Mouse (Mus musculus) embryonic facial prominence, embryonic 13.5 days (tissue): Measurements from ENCODE around the gene Tmem51. TPM values are rescaled to one million over a fixed set of nuclear protein-coding genes. Genes with fewer than 3 reads are reported as not detected.

Source experiments
- ATAC-seq: fragments of 200-750 bp; cut with Nextera tagmentation; 2 replicates; pipeline ENCODE4 v1.8.0; 2017; ENCODE audit warnings: low read depth; ENCODE audit not compliant: insufficient number of reproducible peaks, insufficient read depth, low FRiP score, low TSS enrichment
- H3K27ac ChIP-seq: fragments of 300-500 bp; sonication (generic); 2 replicates; pipeline ENCODE4 v1.5.1; 2015; ENCODE audit warnings: moderate library complexity, mild to moderate bottlenecking, inconsistent platforms
- H3K27me3 ChIP-seq: fragments of 300-500 bp; sonication (generic); 2 replicates; pipeline ENCODE4 v1.6.1; 2015; ENCODE audit warnings: mild to moderate bottlenecking, inconsistent platforms
- H3K36me3 ChIP-seq: fragments of 300-500 bp; sonication (generic); 2 replicates; pipeline ENCODE4 v1.6.1; 2015; ENCODE audit warnings: mild to moderate bottlenecking, inconsistent platforms
- H3K4me1 ChIP-seq: fragments of 300-500 bp; sonication (generic); 2 replicates; pipeline ENCODE4 v1.6.1; 2015; ENCODE audit warnings: inconsistent platforms
- H3K4me2 ChIP-seq: fragments of 300-500 bp; sonication (generic); 2 replicates; pipeline ENCODE4 v1.6.1; 2015; ENCODE audit warnings: moderate library complexity, mild to moderate bottlenecking, inconsistent platforms
- H3K4me3 ChIP-seq: fragments of 300-500 bp; sonication (generic); 2 replicates; pipeline ENCODE4 v1.5.1; 2015; ENCODE audit warnings: mild to moderate bottlenecking, inconsistent platforms
- H3K9ac ChIP-seq: fragments of 300-500 bp; sonication (generic); 2 replicates; pipeline ENCODE4 v1.6.1; 2015; ENCODE audit warnings: mild to moderate bottlenecking, inconsistent platforms
- H3K9me3 ChIP-seq: fragments of 300-500 bp; sonication (generic); 2 replicates; pipeline ENCODE4 v1.6.1; 2016; ENCODE audit warnings: inconsistent platforms
- WGBS: fragments of 180-500 bp; shearing (Covaris S2); methylation state at CpG from one replicate; pipeline ENCODE4 v1.1.7; 2015; ENCODE audit warnings: mixed read lengths; 5-methylcytosine and 5-hydroxymethylcytosine counted together
- polyA plus RNA-seq: library from polyadenylated mRNA; unstranded; fragments of >200 nt; fragmentation: Nextera tagmentation; extraction: Ambion mirVana; gene quantifications from 2 replicates; pipeline ENCODE4 v1.2.1, GENCODE M21; 2015

The Tmem51 gene
- 13.9 and 14.2 TPM in 2 replicates for polyA plus RNA-seq

DNA sequence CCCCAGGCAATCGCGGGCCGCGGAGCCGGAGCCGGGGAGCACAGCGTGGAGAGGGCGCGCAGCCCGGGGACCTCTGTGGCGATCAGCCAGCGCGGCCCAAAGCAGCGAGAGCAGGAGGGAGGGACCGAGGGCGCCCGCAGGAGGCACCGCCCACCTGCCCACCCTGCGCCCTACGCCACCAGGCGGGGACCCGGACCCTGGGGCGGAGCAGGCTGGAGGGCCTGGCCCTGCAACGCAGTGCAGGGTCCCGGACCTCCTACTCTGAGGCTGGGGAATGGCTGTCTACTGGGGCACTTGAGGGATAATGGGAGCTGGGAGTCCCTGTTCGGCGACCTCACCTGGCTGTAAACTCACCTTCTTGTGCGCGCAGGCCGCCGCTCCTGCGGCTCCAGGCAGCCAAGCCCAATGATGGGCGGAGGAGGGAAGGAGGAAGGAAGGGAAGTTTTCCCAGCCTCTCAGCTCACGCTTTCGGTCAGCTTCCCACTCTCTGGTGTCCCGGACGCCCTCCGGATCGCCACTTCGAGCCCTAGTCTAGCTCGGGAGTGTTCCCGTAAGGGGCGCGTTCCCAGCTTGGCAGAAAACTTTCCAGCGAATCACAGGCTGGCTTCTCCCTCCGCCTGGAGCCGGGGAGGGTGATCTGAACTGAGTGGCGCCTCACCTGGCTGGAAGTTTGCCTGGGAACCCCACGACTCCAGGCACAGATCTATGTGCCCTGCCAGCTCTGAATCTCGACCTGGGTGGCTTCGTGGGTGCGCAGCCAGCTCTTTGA is at the start of gene Tmem51:
TSS of gene Tmem51 (minus strand) at position 174 of the 769 bp plus-strand sequence.
- under 1% methylated on average over 52 of the region's 52 CpGs for WGBS
- Histone ChIP-seq H3K4me2 (peak within 1 kb of the TSS; percentile 95), H3K4me3 (peak within 1 kb of the TSS; percentile 72), H3K27ac (peak within 1 kb of the TSS; percentile 78), H3K36me3 (no peaks in the 10 kb centered on the region), H3K9ac (peak within 1 kb of the TSS; percentile 79), H3K9me3 (no peaks in the 10 kb centered on the region), H3K4me1 (peaks cover 48% of the 10 kb centered on the region), H3K27me3 (peaks cover 15% of the 10 kb centered on the region; the same call in 1 of the 2 replicates)
- peak; percentile 82 for ATAC-seq

- Histone ChIP-seq H3K4me3 (no peak overlapping the region), H3K9me3 (no peaks in the 10 kb centered on the region), H3K4me2 (no peak overlapping the region), H3K27ac (peak overlapping the region; percentile 66), H3K27me3 (no peaks in the 10 kb centered on the region), H3K9ac (no peak overlapping the region), H3K36me3 (no peaks in the 10 kb centered on the region), H3K4me1 (peaks cover 35% of the 10 kb centered on the region)
- WGBS = 33% methylated on average over 5 of the region's 5 CpGs
- ATAC-seq = no peak
These were observed 46.1 kb upstream of the Tmem51 start for GRCm38 (mm10) chr4:142130162-142130561.

GRCm38 (mm10) chr4:142127275-142127788 is 43.2 kb upstream of the Tmem51 start:
- no peak for ATAC-seq
- WGBS = 85% methylated on average over 6 of the region's 6 CpGs
- Histone ChIP-seq H3K4me3 (no peak overlapping the region), H3K9ac (no peak overlapping the region), H3K36me3 (no peaks in the 10 kb centered on the region), H3K4me2 (no peak overlapping the region), H3K9me3 (no peaks in the 10 kb centered on the region), H3K27ac (no peak overlapping the region), H3K27me3 (no peaks in the 10 kb centered on the region), H3K4me1 (peaks cover 35% of the 10 kb centered on the region)

- no peak overlapping the region for H3K9ac ChIP-seq
- no peak for ATAC-seq
- H3K9me3 ChIP-seq = no peaks in the 10 kb centered on the region
- no peak overlapping the region for H3K4me2 ChIP-seq
- H3K4me1 ChIP-seq = peaks cover 32% of the 10 kb centered on the region
- no peak overlapping the region for H3K27ac ChIP-seq
- 70% methylated on average over 10 of the region's 10 CpGs for WGBS
- no peaks in the 10 kb centered on the region for H3K27me3 ChIP-seq
- no peak overlapping the region for H3K4me3 ChIP-seq
- H3K36me3 ChIP-seq = no peaks in the 10 kb centered on the region
These were observed 42.7 kb upstream of the Tmem51 start for GRCm38 (mm10) chr4:142126641-142127274.

- Histone ChIP-seq H3K9ac (no peak overlapping the region), H3K9me3 (no peaks in the 10 kb centered on the region), H3K36me3 (no peaks in the 10 kb centered on the region), H3K27me3 (no peaks in the 10 kb centered on the region), H3K27ac (0 out of 2 replicates have a peak overlapping the region, but pooled peaks have one; percentile 16), H3K4me1 (peaks cover 40% of the 10 kb centered on the region), H3K4me3 (no peak overlapping the region), H3K4me2 (no peak overlapping the region)
- ATAC-seq = no peak
- 22% methylated on average over 1 of the region's 1 CpGs for WGBS
These were observed 37.1 kb upstream of the Tmem51 start for GRCm38 (mm10) chr4:142121164-142121563.

GRCm38 (mm10) chr4:142118522-142118921 is 34.4 kb upstream of the Tmem51 start:
- H3K27me3 ChIP-seq = no peaks in the 10 kb centered on the region
- WGBS = 12% methylated on average over 7 of the region's 7 CpGs
- no peaks in the 10 kb centered on the region for H3K9me3 ChIP-seq
- peak overlapping the region; percentile 64 for H3K27ac ChIP-seq
- H3K4me1 ChIP-seq = peaks cover 38% of the 10 kb centered on the region
- 0 out of 2 replicates have a peak overlapping the region, but pooled peaks have one; percentile 21 for H3K9ac ChIP-seq
- H3K4me3 ChIP-seq = no peak overlapping the region
- H3K4me2 ChIP-seq = 0 out of 2 replicates have a peak overlapping the region, but pooled peaks have one; percentile 9
- H3K36me3 ChIP-seq = no peaks in the 10 kb centered on the region
- 0 out of 2 replicates have a peak, but pooled peaks have one; percentile 45 for ATAC-seq

GRCm38 (mm10) chr4:142117993-142118392 is 33.9 kb upstream of the Tmem51 start:
- no peak for ATAC-seq
- no peak overlapping the region for H3K9ac ChIP-seq
- H3K27ac ChIP-seq = peak overlapping the region; percentile 64
- no peak overlapping the region for H3K4me3 ChIP-seq
- no peaks in the 10 kb centered on the region for H3K27me3 ChIP-seq
- 57% methylated on average over 12 of the region's 12 CpGs for WGBS
- H3K4me1 ChIP-seq = peaks cover 38% of the 10 kb centered on the region
- H3K36me3 ChIP-seq = no peaks in the 10 kb centered on the region
- no peaks in the 10 kb centered on the region for H3K9me3 ChIP-seq
- H3K4me2 ChIP-seq = 0 out of 2 replicates have a peak overlapping the region, but pooled peaks have one; percentile 9

GRCm38 (mm10) chr4:142113306-142113705 is 29.2 kb upstream of the Tmem51 start:
- 0 out of 2 replicates have a peak, but pooled peaks cover 7% of the 10 kb centered on the region for H3K36me3 ChIP-seq
- 26% methylated on average over 8 of the region's 8 CpGs for WGBS

GRCm38 (mm10) chr4:142103081-142103671 is 19.1 kb upstream of the Tmem51 start:
- WGBS = 50% methylated on average over 12 of the region's 12 CpGs
- Histone ChIP-seq H3K36me3 (peaks cover 11% of the 10 kb centered on the region), H3K9ac (no peak overlapping the region), H3K4me1 (peaks cover 14% of the 10 kb centered on the region), H3K4me3 (no peak overlapping the region), H3K27me3 (no peaks in the 10 kb centered on the region), H3K4me2 (no peak overlapping the region), H3K27ac (no peak overlapping the region), H3K9me3 (no peaks in the 10 kb centered on the region; the same call in 1 of the 2 replicates)
- no peak for ATAC-seq

More at GRCm38 (mm10) chr4:142113306-142113705, 29.2 kb upstream of the Tmem51 start:
- Histone ChIP-seq H3K4me1 (peaks cover 16% of the 10 kb centered on the region), H3K9ac (no peak overlapping the region), H3K4me2 (no peak overlapping the region), H3K4me3 (no peak overlapping the region), H3K27ac (no peak overlapping the region), H3K27me3 (no peaks in the 10 kb centered on the region), H3K9me3 (no peaks in the 10 kb centered on the region)
- no peak for ATAC-seq

GRCm38 (mm10) chr4:142098303-142098702 is 14.2 kb upstream of the Tmem51 start:
- Histone ChIP-seq H3K9ac (no peak overlapping the region), H3K9me3 (no peaks in the 10 kb centered on the region), H3K4me3 (no peak overlapping the region), H3K4me2 (peak overlapping the region; percentile 27; the same call in 1 of the 2 replicates), H3K27ac (no peak overlapping the region), H3K27me3 (no peaks in the 10 kb centered on the region), H3K4me1 (peaks cover 31% of the 10 kb centered on the region), H3K36me3 (no peaks in the 10 kb centered on the region)
- ATAC-seq = no peak
- WGBS = 20% methylated on average over 8 of the region's 8 CpGs

DNA sequence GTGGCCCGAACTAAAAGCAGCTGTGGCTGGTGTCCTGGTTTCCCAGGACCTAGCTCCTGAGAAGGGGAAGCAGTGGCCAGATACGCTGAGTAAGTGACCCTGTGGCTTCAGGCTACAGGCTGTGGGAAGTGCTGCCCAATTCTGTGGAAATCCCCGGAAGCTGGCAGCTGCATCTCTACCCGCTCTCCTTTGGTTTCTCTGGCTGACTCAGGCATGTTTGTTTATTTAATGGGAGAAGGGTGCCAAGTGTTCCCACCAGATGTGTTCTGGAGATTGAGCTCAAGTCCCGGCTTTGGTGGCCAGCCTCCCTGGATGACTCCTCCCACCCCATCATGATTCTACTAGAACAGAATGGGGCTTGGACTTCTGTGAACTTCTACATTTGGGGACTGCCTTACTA is 13.8 kb upstream of the Tmem51 start:
- H3K27ac ChIP-seq = no peak overlapping the region

More for the DNA sequence above, 13.8 kb upstream of the Tmem51 start:
- Histone ChIP-seq H3K4me3 (no peak overlapping the region), H3K36me3 (no peaks in the 10 kb centered on the region), H3K9me3 (no peaks in the 10 kb centered on the region), H3K4me1 (peaks cover 27% of the 10 kb centered on the region), H3K27me3 (no peaks in the 10 kb centered on the region), H3K9ac (0 out of 2 replicates have a peak overlapping the region, but pooled peaks have one; percentile 32), H3K4me2 (peak overlapping the region; percentile 27; the same call in 1 of the 2 replicates)
- WGBS = 28% methylated on average over 5 of the region's 5 CpGs
- no peak for ATAC-seq
